Mouse (Mus musculus) small intestine, adult 2 months (tissue): Measurements from ENCODE around the gene Tbx4. TPM values are rescaled to one million over a fixed set of nuclear protein-coding genes. Genes with fewer than 3 reads are reported as not detected.

ENCODE experiments used
- H3K27ac ChIP-seq: fragments of 200-500 bp; 2 replicates; pipeline ENCODE4 v1.5.1; 2012; ENCODE audit warnings: low read depth, low read length, control low read depth, inconsistent platforms; ENCODE audit not compliant: insufficient read depth
- H3K27me3 ChIP-seq: fragments of 200-500 bp; 2 replicates; pipeline ENCODE4 v1.6.1; 2012; ENCODE audit warnings: mild to moderate bottlenecking, moderate library complexity, low read length, inconsistent platforms; ENCODE audit not compliant: control insufficient read depth, insufficient read depth
- H3K36me3 ChIP-seq: fragments of 200-500 bp; 2 replicates; pipeline ENCODE4 v1.6.1; 2012; ENCODE audit warnings: mild to moderate bottlenecking, low read length, control low read depth, inconsistent platforms; ENCODE audit not compliant: control insufficient read depth, insufficient read depth
- H3K4me1 ChIP-seq: fragments of 200-500 bp; 2 replicates; pipeline ENCODE4 v1.6.1; 2012; ENCODE audit warnings: low read length, inconsistent platforms, mixed read lengths; ENCODE audit not compliant: control insufficient read depth, insufficient read depth, insufficient read length
- H3K4me3 ChIP-seq: fragments of 200-500 bp; 2 replicates; pipeline ENCODE4 v1.5.1; 2012; ENCODE audit warnings: low read depth, mild to moderate bottlenecking, control low read depth, inconsistent platforms, low read length, moderate library complexity
- CTCF ChIP-seq: fragments of 200-500 bp; IDR thresholded peaks from 2 replicates; pipeline ENCODE4 v1.5.1; 2012; ENCODE audit warnings: low read depth, mild to moderate bottlenecking, control low read depth, inconsistent platforms, low read length, moderate library complexity, mixed read lengths; ENCODE audit not compliant: insufficient replicate concordance, insufficient read length; ENCODE audit errors: extremely low read depth
- POLR2A ChIP-seq: fragments of 200-500 bp; IDR thresholded peaks from 2 replicates; pipeline ENCODE4 v1.6.1; 2012; ENCODE audit warnings: low read depth, mild to moderate bottlenecking, control low read depth, inconsistent platforms, low read length, moderate library complexity
- WGBS: fragments of 180-500 bp; shearing (Covaris S2); methylation state at CpG from one replicate; pipeline ENCODE4 v1.1.7; 2018; 5-methylcytosine and 5-hydroxymethylcytosine counted together
- polyA plus RNA-seq: library from polyadenylated mRNA; depleted of rRNA; stranded (reverse); fragments of >200 nt; gene quantifications from 2 replicates; pipeline ENCODE4 v1.2.3, GENCODE M21; 2012; rRNA removed

Gene Tbx4
- polyA plus RNA-seq = 0.23 and 0.34 TPM in 2 replicates

DNA sequence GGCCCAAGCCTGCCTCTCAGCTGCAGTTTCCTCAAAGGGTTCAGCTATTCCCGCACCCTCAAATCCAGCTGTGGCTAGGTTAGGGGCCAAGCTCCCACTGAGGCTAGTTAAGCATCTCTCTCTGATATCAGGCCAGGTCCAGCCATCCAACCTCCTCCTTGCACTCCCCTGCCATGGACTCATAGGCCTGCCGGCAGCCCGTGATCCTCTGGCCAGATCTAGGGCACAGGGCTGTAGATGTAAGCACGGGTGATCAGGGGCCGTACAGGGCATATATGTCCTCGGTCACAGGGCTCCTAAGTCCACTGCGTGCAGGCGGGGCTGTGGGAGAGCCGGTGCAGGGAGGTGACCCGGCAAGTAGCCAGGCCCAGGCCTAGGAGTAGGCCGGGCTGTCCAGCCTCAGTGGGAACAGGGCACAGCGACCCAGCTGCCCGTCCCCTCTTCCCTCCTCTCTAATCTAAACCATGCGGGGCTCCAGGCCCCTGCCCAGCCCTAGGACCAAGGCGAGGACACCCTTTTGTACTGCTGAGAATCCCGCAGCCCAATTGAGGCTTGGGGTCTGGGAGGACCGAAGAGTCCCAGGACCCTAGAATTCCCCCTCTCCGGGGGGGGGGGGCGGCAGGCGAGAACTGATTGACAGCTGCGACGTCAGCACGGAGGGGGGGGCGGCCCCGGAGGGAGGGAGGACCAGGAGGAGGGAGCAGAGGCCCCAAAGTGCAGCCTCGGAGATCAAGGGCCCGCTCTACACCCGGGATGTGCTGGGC is at the start of gene Tbx4:
Gene Tbx4, plus strand, starts transcription at position 758 of the 764 bp plus-strand sequence.
- Histone ChIP-seq H3K27ac (no peak within 1 kb of the TSS), H3K27me3 (peaks cover 38% of the 10 kb centered on the region), H3K4me1 (no peaks in the 10 kb centered on the region), H3K4me3 (no peak within 1 kb of the TSS), H3K36me3 (no peaks in the 10 kb centered on the region)
- no peak for TF ChIP-seq POLR2A
- TF ChIP-seq CTCF = no peak
- 43% methylated on average over 27 of the region's 28 CpGs for WGBS

DNA sequence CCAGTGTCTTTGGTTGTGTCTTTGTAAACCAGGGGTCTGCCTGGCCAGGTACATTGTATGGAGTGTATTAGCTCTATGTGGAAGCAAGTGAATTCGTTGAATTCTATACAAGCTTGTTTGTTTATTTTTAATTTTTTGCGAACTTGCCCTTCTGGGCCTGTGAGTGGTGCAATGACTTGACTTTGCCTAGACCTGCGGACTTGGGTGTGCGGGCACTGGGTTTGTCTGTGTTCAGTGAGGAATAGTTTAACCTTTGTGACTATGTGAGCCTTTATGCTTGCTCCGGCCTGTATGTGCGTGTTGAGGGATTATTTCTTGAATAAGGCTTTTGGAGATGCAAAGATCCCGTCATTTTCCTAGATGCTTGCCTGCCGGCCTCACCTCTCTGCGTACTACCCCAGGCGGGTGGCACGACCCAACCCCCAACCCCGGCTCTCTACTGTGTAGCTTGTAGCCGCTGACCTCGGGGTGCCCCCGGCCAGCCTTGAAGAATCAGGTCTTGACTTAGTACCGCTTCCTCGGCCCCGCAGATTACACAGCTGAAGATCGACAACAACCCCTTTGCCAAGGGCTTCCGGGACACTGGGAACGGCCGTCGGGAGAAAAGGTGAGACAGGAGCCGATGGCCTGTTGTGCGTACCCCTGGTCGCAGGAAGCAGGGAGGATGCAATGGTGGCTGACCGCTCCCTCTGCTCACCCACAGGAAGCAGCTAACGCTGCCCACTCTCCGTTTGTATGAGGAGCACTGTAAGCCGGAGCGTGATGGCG is 49.5 kb upstream of the Tbx4 start:
- H3K27me3 ChIP-seq = peaks cover 91% of the 10 kb centered on the region
- 29% methylated on average over 32 of the region's 32 CpGs for WGBS
- peak overlapping the region; percentile 49 for H3K4me3 ChIP-seq
- H3K27ac ChIP-seq = peak overlapping the region; percentile 27
- peaks cover 8% of the 10 kb centered on the region for H3K4me1 ChIP-seq
- TF ChIP-seq POLR2A = no peak; the same call in 1 of the 2 replicates
- TF ChIP-seq CTCF = no peak
- H3K36me3 ChIP-seq = no peaks in the 10 kb centered on the region

DNA sequence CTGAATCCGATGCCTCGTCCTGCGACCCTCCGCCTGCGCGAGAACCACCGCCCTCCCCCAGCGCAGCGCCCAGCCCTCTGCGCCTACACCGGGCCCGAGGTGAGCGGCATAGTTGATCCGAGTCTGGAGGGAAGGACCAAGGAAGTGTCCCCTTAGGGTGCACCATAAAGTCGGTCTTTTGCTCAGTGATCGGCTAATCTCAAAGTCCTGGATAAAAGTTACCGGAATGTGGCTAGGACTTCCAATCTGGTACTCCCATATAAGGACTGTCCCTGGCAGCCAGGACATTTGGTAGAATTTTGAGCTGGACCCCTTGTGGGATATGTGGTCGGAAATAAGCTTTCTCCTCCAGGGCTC is 49.0 kb upstream of the Tbx4 start:
- peak overlapping the region; percentile 54 for H3K4me3 ChIP-seq
- 20% methylated on average over 18 of the region's 18 CpGs for WGBS

DNA sequence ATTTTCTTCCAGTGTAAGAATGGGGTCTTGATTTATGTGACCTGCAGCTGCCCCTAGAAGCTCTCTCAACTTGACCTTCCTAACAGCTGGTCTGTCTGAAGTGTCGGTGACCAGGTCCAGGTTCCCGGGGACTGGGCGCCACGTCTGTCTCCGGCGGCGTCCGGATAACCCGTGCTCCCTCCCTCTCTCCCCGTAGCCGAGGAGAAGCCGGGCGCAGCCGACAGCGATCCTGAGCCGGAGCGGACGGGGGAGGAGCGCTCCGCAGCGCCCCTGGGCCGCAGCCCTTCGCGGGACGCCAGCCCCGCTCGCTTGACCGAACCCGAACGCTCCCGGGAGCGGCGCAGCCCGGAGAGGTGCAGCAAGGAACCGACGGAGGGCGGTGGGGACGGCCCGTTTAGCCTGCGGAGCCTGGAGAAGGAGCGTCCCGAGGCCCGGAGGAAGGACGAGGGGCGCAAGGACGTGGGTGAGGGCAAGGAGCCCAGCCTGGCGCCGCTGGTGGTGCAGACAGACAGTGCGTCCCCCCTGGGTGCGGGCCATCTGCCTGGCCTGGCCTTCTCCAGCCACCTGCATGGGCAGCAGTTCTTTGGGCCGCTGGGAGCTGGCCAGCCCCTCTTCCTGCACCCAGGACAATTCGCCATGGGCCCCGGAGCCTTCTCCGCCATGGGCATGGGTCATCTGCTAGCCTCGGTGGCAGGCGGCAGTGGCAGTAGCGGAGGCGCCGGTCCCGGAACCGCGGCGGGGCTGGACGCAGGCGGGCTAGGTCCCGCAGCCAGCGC is 48.4 kb upstream of the Tbx4 start:
- H3K27me3 ChIP-seq = peaks cover 88% of the 10 kb centered on the region

More for the DNA sequence above, 49.0 kb upstream of the Tbx4 start:
- Histone ChIP-seq H3K27ac (peak overlapping the region; percentile 27; the same call in 1 of the 2 replicates), H3K36me3 (no peaks in the 10 kb centered on the region), H3K27me3 (peaks cover 90% of the 10 kb centered on the region), H3K4me1 (peaks cover 10% of the 10 kb centered on the region)
- TF ChIP-seq POLR2A = no peak
- TF ChIP-seq CTCF = no peak

DNA sequence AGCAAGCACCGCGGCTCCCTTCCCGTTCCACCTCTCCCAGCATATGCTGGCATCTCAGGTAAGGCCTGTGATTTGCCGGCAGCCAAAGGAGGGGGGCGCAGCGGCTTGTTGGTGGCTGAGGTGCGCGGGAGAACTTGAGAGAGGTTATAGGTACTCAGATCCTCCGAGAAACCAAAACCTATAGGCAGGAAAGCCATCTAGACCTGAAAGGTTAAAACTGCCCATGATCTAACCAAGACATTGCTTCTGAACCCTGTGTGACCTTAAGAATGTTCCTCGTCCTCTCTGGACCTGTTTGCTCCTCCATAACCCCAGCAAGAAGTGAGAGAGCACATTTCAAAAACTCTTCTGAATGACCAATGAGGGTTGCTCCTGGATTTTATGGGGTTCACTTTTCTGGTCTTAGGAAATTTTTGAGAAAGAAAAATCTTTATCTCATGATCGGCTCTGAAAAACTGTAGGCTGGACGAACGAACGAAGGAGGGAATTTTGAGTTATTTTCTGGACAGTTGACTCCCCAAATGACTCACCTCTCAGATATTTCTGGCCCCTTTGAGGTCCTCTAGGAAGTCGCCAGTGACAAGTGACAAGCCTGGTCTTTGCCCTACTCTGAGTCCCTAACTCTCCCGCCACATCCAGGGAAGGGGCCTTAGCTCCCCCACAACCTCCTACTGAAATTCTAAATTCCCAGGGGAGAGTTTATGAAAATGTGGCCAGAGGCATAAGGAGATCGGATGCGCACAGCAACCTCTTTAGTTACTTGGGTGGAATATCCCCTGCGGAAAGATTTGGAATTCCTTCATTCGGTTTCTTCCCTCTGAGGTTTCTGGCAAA is 47.6 kb upstream of the Tbx4 start:
- Histone ChIP-seq H3K27ac (peak overlapping the region; percentile 51), H3K4me1 (peaks cover 16% of the 10 kb centered on the region), H3K4me3 (peak overlapping the region; percentile 54), H3K27me3 (peaks cover 86% of the 10 kb centered on the region), H3K36me3 (no peaks in the 10 kb centered on the region)
- TF ChIP-seq CTCF = no peak
- no peak for TF ChIP-seq POLR2A
- 46% methylated on average over 20 of the region's 20 CpGs for WGBS

More for the DNA sequence above, 48.4 kb upstream of the Tbx4 start:
- TF ChIP-seq CTCF (no peak), POLR2A (no peak)
- WGBS = 11% methylated on average over 67 of the region's 67 CpGs
- H3K4me1 ChIP-seq = peaks cover 9% of the 10 kb centered on the region
- H3K4me3 ChIP-seq = peak overlapping the region; percentile 54
- peak overlapping the region; percentile 51 for H3K27ac ChIP-seq
- no peaks in the 10 kb centered on the region for H3K36me3 ChIP-seq

DNA sequence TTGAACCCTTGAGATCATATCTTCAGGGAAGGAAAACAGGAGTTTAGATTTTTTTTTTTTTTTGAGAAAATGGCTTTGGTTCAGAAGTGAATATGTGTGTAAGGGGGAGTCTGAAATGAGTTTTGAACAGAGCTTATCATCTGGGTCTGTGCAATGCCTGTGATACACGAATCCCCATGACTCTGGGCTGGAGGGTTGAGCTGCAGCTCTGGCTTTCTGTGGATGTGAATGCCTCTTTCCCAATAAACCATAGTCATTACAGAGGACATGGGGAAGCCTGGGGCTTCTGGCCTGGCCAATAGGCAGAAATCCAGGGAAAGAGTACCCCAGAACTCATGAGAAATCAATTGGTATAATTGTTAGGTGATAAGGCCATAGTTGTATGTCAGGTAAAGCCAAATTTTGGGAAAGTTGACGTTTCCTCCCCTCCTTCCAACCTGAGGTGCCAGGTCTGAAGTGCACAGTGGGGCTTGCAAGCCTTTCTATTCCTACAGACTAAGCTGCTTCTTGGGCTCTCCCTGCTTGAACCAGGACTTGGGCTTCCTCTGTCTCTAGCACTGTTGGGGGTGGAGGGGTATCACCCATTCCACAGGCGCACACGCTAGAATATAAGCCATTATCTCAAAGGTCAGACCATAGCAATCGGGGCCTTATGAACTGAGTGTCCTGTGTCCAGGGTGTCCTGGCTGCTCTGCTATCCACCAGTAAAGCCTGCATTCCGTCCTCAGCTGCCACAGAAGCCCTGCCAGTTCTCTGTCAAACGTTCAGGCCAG is 46.8 kb upstream of the Tbx4 start:
- TF ChIP-seq POLR2A (no peak), CTCF (no peak)
- Histone ChIP-seq H3K4me3 (peak overlapping the region; percentile 14), H3K4me1 (peaks cover 20% of the 10 kb centered on the region), H3K36me3 (no peaks in the 10 kb centered on the region), H3K27ac (peak overlapping the region; percentile 41), H3K27me3 (peaks cover 85% of the 10 kb centered on the region)
- WGBS = 54% methylated on average over 7 of the region's 7 CpGs
